Mouse (Mus musculus) ES-E14 (cell line): ENCODE measurements at regions not wholly inside any gene's neighbourhood (a gene's known extent, or its start where the extent isn't known, plus 50 kb on each side); places are given as distances from the start of the nearest gene placed in this dataset.

Experiments
- DNase-seq: peaks from one replicate; pipeline ENCODE4 v3.0.0-alpha.2; 2013; ENCODE audit warnings: low read depth, low spot score
- H3K27ac ChIP-seq: 2 replicates; pipeline ENCODE4 v1.5.1; 2012; ENCODE audit warnings: low read depth, mild to moderate bottlenecking, low read length, moderate library complexity, mixed read lengths; ENCODE audit not compliant: poor library complexity, insufficient read depth, severe bottlenecking
- H3K36me3 ChIP-seq: 2 replicates; pipeline ENCODE4 v1.6.1; 2012; ENCODE audit warnings: mild to moderate bottlenecking, low read length, moderate library complexity, mixed read lengths; ENCODE audit not compliant: control insufficient read depth, poor library complexity, insufficient read depth, severe bottlenecking
- H3K4me1 ChIP-seq, 2 experiments: fragments of 150-350 bp in 1 of 2; sonication (generic) in 1 of 2; 2 replicates each; pipeline ENCODE4 v1.6.1; 2012; ENCODE audit warnings: low read length in 2 of 2, mild to moderate bottlenecking in 1 of 2, mixed read lengths in 1 of 2; ENCODE audit not compliant: control insufficient read depth in 2 of 2, insufficient read depth in 2 of 2, poor library complexity in 1 of 2
- H3K4me3 ChIP-seq, 2 experiments: fragments of 150-350 bp in 1 of 2; sonication (generic) in 1 of 2; 2 replicates each; pipeline ENCODE4 v1.5.1; 2012; ENCODE audit warnings: low read length in 2 of 2, low read depth in 1 of 2, mild to moderate bottlenecking in 1 of 2, mixed read lengths in 1 of 2; ENCODE audit not compliant: insufficient read depth in 1 of 2, poor library complexity in 1 of 2, severe bottlenecking in 1 of 2
- H3K9ac ChIP-seq: 2 replicates; pipeline ENCODE4 v1.6.1; 2012; ENCODE audit warnings: low read depth, mild to moderate bottlenecking, low read length, mixed read lengths; ENCODE audit not compliant: poor library complexity, insufficient read depth, severe bottlenecking
- H3K9me3 ChIP-seq: fragments of 150-350 bp; sonication (generic); 2 replicates; pipeline ENCODE4 v1.6.1; 2012; ENCODE audit warnings: low read depth, mild to moderate bottlenecking, low read length; ENCODE audit not compliant: control insufficient read depth, insufficient read depth
- CHD2 ChIP-seq: IDR thresholded peaks from 2 replicates; pipeline ENCODE4 v1.6.1; 2014; ENCODE audit warnings: mild to moderate bottlenecking, low read depth, low read length, inconsistent platforms
- HCFC1 ChIP-seq: IDR thresholded peaks from 2 replicates; pipeline ENCODE4 v1.6.1; 2012; ENCODE audit warnings: low read length, inconsistent platforms, borderline replicate concordance; ENCODE audit not compliant: insufficient read depth
- MAFK ChIP-seq: IDR thresholded peaks from 2 replicates; pipeline ENCODE4 v1.6.1; 2014; ENCODE audit warnings: mild to moderate bottlenecking, low read depth, low read length, inconsistent platforms; ENCODE audit not compliant: insufficient read depth
- ZC3H11A ChIP-seq: IDR thresholded peaks from 2 replicates; pipeline ENCODE4 v1.6.1; 2012; ENCODE audit warnings: low read depth, mild to moderate bottlenecking, inconsistent platforms, low read length, borderline replicate concordance
- ZNF384 ChIP-seq: IDR thresholded peaks from 2 replicates; pipeline ENCODE4 v1.6.1; 2012; ENCODE audit warnings: low read depth, low read length, inconsistent platforms
- in situ Hi-C, 2 experiments: fragments of 600-800 bp; cut with MboI; formaldehyde crosslinking; loops; one replicate each; pipeline ENCODE4 v1.15.1; 2025; ENCODE audit warnings: low sequenced_read_pairs in 2 of 2, inconsistent platforms in 1 of 2; ENCODE audit not compliant: unreplicated experiment in 2 of 2

DNA sequence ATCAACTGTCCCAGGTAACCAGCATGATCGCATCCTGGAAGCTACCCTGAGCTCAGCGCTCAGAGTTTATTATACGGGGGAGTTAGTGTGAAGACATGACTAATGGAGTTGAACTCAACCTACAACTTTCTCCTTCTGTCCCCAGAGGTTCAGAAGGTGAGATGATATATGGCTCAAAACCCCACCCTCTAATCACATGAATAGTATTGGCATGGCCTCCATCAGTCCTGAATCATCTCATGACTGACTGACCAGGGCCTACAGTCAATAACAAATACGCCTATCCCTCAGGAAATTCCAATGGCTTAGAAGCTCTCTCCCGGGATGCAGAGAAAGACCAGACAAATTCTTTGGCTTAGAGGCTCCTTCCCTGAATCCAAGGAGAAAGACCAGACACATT lies 234.7 kb downstream of the Mreg start:
- DNase-seq: no peak
- Histone ChIP-seq H3K9ac (no peak overlapping the region), H3K27ac (no peak overlapping the region), H3K36me3 (no peaks in the 10 kb centered on the region), H3K4me1 (no peaks in the 10 kb centered on the region), H3K9me3 (no peaks in the 10 kb centered on the region), H3K4me3 (no peak overlapping the region)
- TF ChIP-seq CHD2: no peak
- no peak for TF ChIP-seq HCFC1
- no peak for TF ChIP-seq ZNF384
- no peak for TF ChIP-seq MAFK
- in situ Hi-C loops: no loop called here

GRCm38 (mm10) chr1:71974715-71975114 lies 237.4 kb downstream of the Mreg start:
- Histone ChIP-seq H3K27ac (no peak overlapping the region), H3K9me3 (no peaks in the 10 kb centered on the region), H3K4me3 (no peak overlapping the region), H3K9ac (no peak overlapping the region), H3K36me3 (no peaks in the 10 kb centered on the region), H3K4me1 (no peaks in the 10 kb centered on the region)
- TF ChIP-seq HCFC1 (no peak), CHD2 (no peak), MAFK (no peak), ZC3H11A (no peak), ZNF384 (no peak)
- in situ Hi-C loops: no loop called here
- no peak for DNase-seq

GRCm38 (mm10) chr1:71971943-71972342 lies 240.2 kb downstream of the Mreg start:
- Histone ChIP-seq H3K9ac (no peak overlapping the region), H3K4me3 (no peak overlapping the region), H3K9me3 (no peaks in the 10 kb centered on the region), H3K36me3 (no peaks in the 10 kb centered on the region), H3K27ac (no peak overlapping the region), H3K4me1 (no peaks in the 10 kb centered on the region)
- no peak for DNase-seq
- in situ Hi-C loops: no loop called here
- TF ChIP-seq ZC3H11A: no peak
- no peak for TF ChIP-seq CHD2
- TF ChIP-seq HCFC1: no peak
- no peak for TF ChIP-seq ZNF384
- no peak for TF ChIP-seq MAFK

DNA sequence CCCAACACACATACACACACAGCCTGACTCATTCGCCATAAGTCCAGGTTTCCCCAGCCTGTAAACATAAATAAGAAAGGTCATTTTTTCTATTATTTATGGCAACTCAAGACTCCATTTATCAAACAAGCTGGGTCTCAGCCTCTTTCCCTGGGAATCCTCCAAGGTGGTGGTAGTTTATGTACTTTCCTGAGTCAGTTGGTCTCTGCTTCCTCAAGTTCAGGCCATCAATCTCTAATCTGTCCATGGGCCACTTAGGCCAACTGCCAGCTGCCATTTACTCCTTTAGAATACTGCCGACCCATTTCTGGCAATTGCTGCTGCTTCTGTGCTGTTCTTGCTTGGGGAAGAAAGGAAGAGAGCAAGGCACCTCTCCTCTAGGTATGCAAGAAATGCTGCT lies 241.3 kb downstream of the Mreg start:
- H3K4me3 ChIP-seq: no peak overlapping the region
- TF ChIP-seq MAFK (no peak), HCFC1 (no peak), ZNF384 (no peak), ZC3H11A (no peak), CHD2 (no peak)
- H3K4me1 ChIP-seq: no peaks in the 10 kb centered on the region
- no peaks in the 10 kb centered on the region for H3K9me3 ChIP-seq
- DNase-seq: no peak
- H3K36me3 ChIP-seq: no peaks in the 10 kb centered on the region
- no peak overlapping the region for H3K27ac ChIP-seq
- in situ Hi-C loops: no loop called here
- no peak overlapping the region for H3K9ac ChIP-seq

- no peak overlapping the region for H3K4me3 ChIP-seq
- no peak overlapping the region for H3K9ac ChIP-seq
- no peaks in the 10 kb centered on the region for H3K4me1 ChIP-seq
- no peaks in the 10 kb centered on the region for H3K9me3 ChIP-seq
- DNase-seq: no peak
- in situ Hi-C loops: no loop called here
- TF ChIP-seq MAFK: no peak
- TF ChIP-seq ZNF384: no peak
- TF ChIP-seq HCFC1: no peak
- TF ChIP-seq CHD2: no peak
- TF ChIP-seq ZC3H11A: no peak
- no peaks in the 10 kb centered on the region for H3K36me3 ChIP-seq
- no peak overlapping the region for H3K27ac ChIP-seq
Measured at GRCm38 (mm10) chr1:71967574-71968104, 244.5 kb downstream of the Mreg start.
